Mouse (Mus musculus): ENCODE results near the gene Clic4.

Clic4 gene

GRCm38 (mm10) chr4:135272640-135273306, at the start of gene Clic4:
Gene Clic4 (minus strand): TSS chr4:135272814.
- DNase-seq (ENCODE audit: low read depth): peak; percentile 93

GRCm38 (mm10) chr4:135317966-135318365, 45.4 kb upstream of the Clic4 start:
- peak; percentile 71 for DNase-seq (ENCODE audit: low read depth)

- DNase-seq (ENCODE audit: low read depth): no peak
Measured at GRCm38 (mm10) chr4:135317539-135317938, 44.9 kb upstream of the Clic4 start.

DNA sequence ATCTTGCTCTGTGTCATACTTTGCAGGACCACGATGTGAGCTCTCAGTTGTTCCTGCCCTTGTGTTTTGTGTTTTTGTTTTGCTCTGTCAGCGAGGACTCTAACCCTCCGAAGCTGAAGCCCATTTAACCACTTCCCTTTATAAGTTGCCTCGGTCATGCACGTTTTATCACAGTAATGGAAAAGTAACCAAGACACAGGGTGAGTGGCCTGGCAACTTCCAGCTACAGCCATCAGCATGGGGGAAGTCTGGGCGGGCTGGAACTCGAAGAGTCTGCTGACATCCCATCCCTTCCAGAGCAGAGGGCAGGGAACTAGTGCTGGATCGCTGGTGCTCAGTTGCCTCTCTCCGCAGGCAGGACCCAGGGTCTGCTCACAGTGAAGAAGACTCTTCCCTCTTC, 42.7 kb upstream of the Clic4 start:
- DNase-seq (ENCODE audit: low read depth): no peak

DNA sequence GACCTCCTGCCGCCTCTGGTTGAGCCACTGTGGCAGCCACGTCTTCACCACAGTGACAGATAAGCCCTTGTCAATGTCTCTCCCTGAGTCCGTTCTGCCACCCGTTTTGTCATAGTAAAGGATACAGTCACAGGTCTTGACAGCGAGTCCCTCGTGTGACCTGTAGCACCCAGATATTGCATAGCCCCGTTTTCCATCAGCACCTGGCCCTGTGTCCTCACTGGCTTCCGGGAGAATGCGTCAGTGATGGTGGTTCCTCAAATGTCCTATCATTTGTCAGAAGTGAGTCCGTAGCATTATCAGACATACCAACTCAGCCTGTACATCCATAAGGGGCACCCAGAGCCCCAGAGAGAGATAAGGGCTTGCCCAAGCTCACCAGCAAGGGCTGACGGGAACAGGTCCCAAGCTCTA, 41.8 kb upstream of the Clic4 start:
- DNase-seq (ENCODE audit: low read depth): no peak

GRCm38 (mm10) chr4:135313761-135314241, 41.2 kb upstream of the Clic4 start:
- no peak for DNase-seq (ENCODE audit: low read depth)

- no peak for DNase-seq (ENCODE audit: low read depth)
Measured at GRCm38 (mm10) chr4:135313111-135313691, 40.6 kb upstream of the Clic4 start.

GRCm38 (mm10) chr4:135312706-135313105, 40.1 kb upstream of the Clic4 start:
- DNase-seq (ENCODE audit: low read depth): peak; percentile 88

GRCm38 (mm10) chr4:135310371-135310770, 37.8 kb upstream of the Clic4 start:
- no peak for DNase-seq (ENCODE audit: low read depth)

DNA sequence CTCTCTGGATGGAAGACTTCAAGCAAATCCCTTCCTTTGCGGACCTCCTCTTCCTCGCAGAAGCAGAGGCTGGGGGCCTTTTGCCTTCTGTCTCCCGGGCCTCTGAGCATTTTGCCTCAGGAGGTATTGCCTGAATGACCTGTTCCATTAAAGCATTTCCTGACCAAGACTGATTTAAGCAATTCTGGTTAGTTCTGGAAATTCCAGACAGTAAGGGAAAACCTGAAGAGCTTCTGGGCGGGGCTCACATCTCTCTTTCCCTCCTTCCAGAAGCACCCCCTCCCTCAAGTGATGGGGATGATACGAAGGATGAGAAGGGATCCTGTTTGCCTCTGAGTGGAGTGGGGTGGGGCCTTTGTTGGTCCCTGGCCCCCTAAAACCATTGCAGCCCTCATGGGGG, 37.1 kb upstream of the Clic4 start:
- no peak for DNase-seq (ENCODE audit: low read depth)

DNA sequence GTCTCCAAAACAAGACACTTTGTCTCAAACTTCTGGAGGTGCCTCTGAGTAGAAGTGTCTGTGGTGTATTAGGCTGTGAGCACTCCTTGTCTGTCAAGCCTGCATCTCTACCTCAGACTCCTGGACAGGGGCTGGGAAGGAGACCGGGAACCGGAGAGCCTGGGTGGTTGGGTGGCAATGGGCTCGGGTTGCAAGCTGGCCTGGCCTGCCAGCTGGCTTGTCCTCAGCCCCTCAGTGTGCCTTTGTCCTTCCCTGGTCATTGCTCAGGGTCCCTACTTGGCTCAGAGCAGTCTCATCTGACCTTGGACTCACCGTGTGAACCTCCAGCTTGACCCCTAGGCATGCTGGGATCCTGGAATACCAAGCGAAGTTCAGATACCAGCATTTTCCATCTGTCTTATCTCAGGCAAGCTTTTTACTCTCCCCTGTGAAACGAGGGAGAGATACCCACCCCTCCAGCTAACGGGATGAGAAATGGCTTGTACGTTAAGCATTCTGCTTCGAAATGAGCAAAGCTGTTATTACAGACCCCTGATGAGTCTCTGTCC, 36.6 kb upstream of the Clic4 start:
- DNase-seq (ENCODE audit: low read depth): no peak

DNA sequence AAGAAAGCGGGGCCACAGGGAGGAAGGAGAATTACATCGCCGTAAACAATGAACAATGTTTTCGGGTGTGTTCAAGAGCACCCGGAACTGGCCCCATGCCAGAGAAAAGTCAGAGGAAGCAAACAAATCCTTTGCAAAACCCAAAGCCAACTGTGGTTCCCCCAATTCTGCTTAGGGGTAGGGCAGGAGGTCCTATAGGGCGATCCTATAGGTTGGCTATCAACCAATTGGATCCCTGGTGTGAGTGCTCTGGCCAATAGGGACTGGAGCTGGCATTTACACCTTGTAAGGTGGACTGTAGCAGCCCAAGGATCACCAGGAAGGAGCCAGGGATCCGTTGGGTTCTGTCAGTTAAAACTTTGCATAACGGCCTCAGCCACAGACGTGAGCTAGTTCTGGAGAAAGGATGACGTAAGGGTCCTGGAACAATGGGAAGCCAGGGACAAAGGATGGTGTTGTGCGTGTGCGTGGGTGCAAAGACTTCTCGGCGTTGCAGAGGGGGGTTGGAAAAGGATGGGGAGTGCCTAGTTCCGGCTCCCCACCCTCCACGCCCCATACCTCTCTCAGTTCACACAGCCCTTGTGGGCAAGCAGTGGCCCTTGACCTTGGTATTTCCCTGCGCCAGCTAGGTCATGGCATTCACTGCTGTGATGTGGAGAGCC, 34.5 kb upstream of the Clic4 start:
- DNase-seq (ENCODE audit: low read depth): no peak

- DNase-seq (ENCODE audit: low read depth): no peak
Measured at GRCm38 (mm10) chr4:135306533-135306932, 33.9 kb upstream of the Clic4 start.

DNA sequence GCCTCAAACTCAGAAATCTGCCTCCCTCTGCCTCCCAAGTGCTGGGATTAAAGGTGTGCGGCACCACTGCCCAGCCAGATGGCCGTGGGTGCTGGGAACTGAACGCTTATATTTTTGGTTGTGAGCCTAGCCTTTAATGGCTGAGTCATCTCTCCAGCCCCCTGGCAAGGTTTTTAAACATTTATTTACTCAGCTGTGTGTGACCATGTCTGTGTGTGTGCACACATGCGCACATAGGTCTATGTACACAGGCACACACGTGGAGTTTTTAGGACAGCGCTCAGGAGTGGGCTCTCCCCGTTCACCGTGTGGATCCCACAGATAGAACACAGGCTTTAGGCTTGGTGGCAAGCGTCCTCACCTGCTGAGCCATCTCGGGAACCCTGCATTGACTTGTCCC, 29.6 kb upstream of the Clic4 start:
- DNase-seq (ENCODE audit: low read depth): no peak

- no peak for DNase-seq (ENCODE audit: low read depth)
Measured at GRCm38 (mm10) chr4:135301166-135301565, 28.6 kb upstream of the Clic4 start.

- DNase-seq (ENCODE audit: low read depth): no peak
Measured at GRCm38 (mm10) chr4:135300248-135301041, 27.8 kb upstream of the Clic4 start.

DNA sequence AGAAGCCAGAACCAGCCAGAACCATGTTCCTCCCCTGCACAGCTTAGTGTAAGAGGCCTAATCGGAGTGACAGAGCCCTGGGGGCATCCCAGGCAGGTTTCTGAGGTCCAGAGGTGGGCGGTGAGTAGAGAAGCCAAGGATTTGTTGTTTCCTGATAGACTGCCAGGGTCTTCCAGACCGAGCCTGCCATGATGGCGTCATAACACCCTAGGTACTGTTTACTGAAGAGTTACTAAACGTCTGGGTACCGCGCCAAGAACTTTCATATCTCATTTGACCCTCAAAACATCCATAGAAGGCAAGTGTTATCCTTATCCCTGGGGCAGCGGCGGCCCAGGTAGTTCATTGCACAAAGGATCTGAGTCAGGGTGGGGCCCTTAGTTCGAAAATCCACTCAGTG, 26.1 kb upstream of the Clic4 start:
- DNase-seq (ENCODE audit: low read depth): no peak

GRCm38 (mm10) chr4:135297931-135298546, 25.4 kb upstream of the Clic4 start:
- DNase-seq (ENCODE audit: low read depth): peak; percentile 94

DNA sequence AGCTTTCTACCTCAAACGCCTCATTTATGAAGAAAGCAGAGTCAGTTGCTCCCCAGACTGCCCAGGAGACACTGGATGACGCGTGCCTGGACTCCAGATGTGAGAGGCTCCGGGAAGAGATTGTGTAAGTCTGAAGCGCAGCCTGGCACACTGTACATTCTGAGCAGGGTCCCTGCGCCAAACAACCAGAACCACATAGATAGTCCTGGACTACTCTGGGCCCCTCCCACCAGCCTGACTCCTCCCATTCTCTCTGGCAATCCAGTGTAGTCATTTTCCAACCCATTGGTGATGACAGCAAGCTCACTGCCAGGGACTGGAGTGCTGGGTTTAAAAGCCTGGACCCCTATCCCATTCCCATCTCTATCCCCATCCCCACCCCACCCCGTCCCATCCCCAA, 24.5 kb upstream of the Clic4 start:
- peak; percentile 91 for DNase-seq (ENCODE audit: low read depth)

GRCm38 (mm10) chr4:135296565-135296964, 24.0 kb upstream of the Clic4 start:
- no peak for DNase-seq (ENCODE audit: low read depth)

DNA sequence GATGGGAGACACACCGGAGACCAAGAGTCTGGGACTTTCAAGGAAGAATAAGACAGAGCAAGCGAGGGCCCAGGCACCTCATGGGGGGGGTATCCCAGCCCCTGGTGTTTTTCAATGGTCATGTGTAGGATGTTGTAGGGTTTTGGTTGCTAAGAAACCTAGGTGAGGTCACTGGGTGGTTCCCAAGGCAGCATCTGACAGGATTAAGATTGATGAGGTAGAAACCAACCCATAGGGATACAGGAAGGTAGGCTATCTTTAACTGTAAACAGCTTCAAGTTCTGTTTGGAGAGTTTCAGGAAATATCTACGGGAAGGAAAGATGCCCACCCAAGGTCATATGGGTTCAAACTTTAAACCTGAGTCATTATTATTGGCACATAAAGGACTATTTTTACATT, 21.2 kb upstream of the Clic4 start:
- DNase-seq (ENCODE audit: low read depth): no peak
